Mouse (Mus musculus) frontal cortex, postnatal 25 days (tissue): Measurements from ENCODE around the gene Rnf216.
A peak's percentile ranks its signal among the peaks of the same experiment; 100 is the strongest.
"Not testable (repeated sequence)": the region's sequence is repeated elsewhere in the genome, so short reads cannot be mapped to it uniquely, and the experiment has no call there.

Source experiments
- DNase-seq, 2 experiments: peaks; one replicate each; pipeline ENCODE4 v3.0.0; 2022; ENCODE audit warnings: low spot score in 2 of 2

Gene Rnf216

GRCm38 (mm10) chr5:143112281-143113246, at the start of gene Rnf216:
Rnf216 (minus strand) TSS chr5:143112994.
- DNase-seq = peak; percentile 92 to 96

DNA sequence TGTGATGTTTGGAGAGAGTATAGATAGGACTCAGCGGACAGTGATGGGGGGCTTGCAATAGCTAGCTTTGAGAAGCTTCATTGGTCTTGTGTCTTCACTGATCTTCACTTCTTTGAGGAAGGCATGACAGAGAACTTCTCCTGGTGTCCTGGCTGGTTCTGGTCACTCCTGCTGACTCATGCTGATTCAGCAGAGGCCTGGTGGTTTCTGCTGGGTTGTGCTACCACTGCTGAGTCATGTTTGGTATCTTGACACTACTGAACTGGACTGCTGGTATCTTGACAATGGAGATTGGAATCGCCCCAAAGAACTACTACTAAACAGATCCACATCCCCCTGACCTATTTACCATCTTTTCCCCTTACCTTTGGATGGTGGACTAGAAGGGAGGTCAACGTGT, 42.7 kb upstream of the Rnf216 start:
- no peak for DNase-seq

- DNase-seq = no peak
These were observed 41.0 kb upstream of the Rnf216 start for GRCm38 (mm10) chr5:143153756-143154155.

- DNase-seq = no peak
These were observed 37.2 kb upstream of the Rnf216 start for GRCm38 (mm10) chr5:143150044-143150443.

DNA sequence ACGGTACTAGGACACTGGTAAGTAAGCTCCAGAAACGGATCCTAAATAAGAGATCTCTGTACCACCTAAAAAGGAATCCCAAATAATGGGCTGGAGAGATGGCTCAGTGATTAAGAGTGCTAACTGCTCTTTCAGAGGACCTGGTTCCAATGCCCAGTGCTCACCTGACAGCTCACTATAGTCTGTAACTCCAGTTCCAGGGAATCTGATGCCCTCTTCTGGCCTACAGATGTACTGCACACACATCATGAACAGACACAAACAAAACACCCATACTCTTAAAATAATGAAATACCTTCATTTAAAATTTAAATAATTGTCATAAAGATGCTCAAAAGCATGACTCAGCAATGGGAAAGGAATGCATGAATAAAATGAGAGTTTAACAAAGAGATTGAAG, 36.7 kb upstream of the Rnf216 start:
- no peak for DNase-seq

DNA sequence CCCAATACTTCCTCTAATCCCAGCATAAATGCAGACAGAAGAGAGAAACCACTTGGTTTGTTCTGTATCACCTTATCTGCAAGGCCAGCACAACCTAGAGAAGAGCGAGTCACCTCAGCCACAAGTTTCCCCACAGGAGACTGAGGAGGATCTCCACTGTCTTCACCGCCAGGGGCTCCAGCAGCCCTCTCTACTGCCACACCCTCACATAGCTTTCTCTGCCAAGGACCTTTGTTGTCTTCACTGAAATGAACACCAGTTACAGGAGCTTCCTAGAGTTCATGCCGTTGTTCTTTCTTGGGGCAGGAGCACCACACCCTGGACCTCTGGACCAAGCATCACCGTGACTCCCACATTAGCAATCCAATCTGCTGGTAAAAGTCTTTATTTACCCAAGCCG, 35.9 kb upstream of the Rnf216 start:
- no peak for DNase-seq

GRCm38 (mm10) chr5:143147481-143147880, 34.7 kb upstream of the Rnf216 start, which contains the start of gene Olfr718-ps1:
Olfr718-ps1 (minus strand) TSS chr5:143147581.
- no peak for DNase-seq

DNA sequence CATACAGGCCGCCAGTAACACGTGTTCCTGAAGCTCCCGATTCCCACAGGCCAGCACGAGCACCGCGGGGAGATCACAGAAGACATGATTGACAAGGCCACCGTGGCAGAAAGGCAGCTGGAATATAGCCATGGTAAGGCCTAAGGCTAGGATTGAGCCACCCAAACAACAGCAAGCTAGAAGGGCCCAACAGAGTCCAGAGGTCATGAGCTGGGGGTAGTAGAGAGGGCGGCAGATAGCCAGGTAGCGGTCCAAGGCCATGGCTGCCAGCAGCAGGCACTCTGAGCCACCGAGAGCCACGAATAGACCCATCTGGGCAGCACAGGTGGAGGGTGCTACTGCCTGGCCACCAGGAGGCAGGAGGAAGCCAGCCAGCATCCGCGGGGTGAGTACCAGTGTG, 24.8 kb upstream of the Rnf216 start:
- no peak for DNase-seq

- DNase-seq = no peak
These were observed 22.2 kb upstream of the Rnf216 start for GRCm38 (mm10) chr5:143135042-143135441.

- not testable (repeated sequence) for DNase-seq
These were observed 21.6 kb upstream of the Rnf216 start for GRCm38 (mm10) chr5:143134216-143135010.

DNA sequence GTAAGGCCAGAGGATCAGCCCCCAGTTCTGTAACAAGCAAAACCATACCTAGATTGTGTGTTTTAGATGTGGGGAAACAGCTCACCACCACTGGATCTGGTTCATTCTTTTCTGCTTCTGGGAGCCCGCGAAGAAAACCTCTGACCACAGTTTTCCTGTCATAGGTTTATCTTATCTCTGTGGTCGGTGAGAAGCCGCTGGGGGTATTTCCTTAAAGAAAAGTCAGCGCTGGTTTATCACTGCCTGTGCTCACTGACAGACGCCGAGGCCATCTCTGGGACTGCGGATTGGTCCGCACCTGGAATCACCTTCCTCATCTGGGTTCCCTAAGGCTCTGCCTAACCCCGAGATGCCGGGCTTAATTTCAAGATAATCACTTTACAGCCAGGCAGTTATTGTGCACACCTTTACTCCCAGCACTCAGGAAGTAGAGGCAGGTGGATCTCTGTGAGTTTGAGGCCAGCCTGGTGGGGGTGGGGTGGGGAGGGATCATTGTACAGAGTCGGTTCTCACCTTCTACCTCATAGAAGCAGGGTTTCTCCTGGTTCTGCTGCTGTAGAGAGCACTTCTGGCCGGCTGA, 20.2 kb upstream of the Rnf216 start:
- DNase-seq = no peak

- DNase-seq = no peak
These were observed 17.5 kb upstream of the Rnf216 start for GRCm38 (mm10) chr5:143130342-143130741.

DNA sequence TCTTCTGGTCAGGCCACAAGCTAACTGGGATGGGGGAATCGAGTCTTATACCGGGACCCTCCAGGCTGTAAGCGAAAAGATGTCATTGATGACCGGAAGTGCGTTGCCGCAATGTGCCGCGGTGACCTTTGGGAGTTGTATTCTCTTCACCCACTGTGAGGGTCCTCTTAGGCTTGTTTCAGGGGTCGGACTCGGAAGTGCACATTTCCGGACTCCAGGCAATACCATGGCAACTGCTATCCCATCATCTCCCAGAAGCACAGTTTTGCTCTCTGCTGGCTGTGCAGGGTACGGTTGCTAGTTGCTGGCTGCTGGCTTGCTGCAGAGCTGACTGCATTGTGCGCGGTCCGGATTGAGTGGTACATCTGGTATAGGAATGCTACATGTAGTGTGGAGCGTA, 16.3 kb upstream of the Rnf216 start:
- no peak for DNase-seq

GRCm38 (mm10) chr5:143127837-143128236, 15.0 kb upstream of the Rnf216 start:
- no peak for DNase-seq

DNA sequence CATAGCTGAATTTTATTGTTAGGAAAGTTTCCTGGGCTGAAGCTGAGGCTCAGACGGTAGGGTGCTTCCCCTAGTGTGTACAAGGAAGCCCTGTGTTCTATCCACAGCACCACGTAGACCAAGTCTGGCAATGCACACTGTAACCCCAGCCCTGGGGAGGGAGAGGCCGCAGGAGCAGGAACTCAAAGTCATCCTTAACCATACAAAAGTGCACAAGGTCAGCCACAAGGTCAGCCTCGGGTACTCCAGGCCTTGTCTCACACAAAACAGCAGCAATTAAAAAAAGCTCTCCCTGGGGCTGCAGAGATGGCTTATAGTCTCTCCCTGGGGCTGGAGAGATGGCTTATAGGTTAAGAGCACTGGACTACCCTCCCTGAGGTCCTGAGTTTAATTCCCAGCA, 14.1 kb upstream of the Rnf216 start:
- no peak for DNase-seq

DNA sequence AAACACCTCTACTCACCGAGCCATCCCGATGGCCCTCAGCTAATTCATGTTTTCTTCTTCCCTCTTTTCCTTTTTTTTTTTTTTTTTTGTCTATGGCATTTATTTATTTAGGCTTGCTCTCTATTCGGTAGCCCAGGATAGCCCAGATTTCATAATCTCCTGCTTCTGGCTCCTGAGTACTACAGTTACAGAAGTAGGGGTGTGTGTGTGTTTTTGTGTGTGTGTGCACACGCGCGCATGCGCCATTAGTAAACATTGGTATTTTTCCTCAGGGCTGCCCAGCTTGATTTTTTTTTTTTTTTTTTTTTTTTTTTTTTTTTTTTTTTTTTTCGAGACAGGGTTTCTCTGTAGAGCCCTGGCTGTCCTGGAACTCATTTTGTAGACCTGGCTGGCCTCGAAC, 13.3 kb upstream of the Rnf216 start:
- DNase-seq = no peak

DNA sequence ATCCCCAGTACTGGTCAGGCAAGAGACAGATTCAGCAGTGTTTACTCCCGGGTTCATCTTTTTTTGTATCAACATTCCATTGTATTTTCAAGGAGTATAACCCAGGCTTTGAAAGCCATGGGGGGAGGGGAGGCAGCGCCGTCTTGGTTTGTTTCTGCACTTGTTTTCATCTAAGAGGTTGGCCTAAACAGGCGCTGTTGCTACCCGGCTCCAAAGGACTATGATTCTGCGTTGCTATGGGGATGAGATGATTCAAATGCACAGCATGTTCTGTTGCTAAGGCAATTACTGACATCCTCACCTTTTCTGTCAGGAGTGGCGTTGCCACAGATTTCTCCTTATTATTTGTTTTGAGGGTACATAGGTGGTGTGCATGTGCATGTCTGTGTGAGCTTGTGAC, 12.8 kb upstream of the Rnf216 start:
- DNase-seq = peak in 1 of 2 experiments; percentile 20

DNA sequence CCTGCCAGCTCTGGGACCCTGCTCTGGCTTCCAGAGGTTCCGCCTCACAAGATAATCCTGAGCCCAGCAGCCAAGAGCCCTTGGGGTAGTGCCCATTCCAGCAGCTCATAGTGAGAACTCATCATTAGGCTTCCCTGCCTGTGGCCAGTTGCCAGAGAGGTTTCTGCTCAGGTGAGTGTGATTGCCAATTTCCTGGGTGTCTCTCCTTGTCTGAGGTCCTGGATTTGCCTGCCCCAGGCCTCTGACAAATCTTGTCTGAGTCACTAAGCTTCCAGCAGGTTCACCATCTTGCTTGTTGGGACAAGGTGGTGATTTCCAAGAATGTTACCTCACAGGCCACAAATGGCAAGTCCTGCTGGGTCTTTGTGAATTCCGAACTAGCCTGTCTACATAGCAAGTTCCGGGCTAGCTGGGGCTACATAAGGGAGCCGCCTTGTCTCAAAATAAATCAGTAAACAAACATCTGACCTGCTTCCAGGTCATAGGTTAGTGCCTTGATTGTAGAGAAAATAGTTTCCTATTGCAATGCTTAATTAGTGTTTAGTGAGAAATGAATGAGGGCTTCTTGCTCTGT, 12.1 kb upstream of the Rnf216 start:
- no peak for DNase-seq

DNA sequence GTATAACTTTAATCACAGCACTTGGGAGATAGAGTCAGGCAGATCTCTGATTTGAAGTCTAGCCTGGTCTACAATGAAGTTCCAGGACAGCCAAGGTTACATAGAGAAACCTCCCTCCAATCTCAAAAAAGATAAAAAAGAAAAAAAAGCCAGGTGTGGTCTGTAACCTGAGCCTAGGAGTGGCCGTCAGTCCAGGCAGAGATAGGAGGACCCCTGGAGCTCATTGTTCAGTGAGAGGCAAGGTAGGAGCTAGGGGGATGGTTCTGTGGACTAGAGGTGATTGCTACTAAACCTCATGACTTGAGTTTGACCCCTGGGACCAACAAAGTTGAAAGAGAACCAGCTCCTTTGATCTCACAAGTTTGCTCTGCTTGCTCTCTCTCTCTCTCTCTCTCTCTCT, 9.9 kb upstream of the Rnf216 start:
- no peak for DNase-seq

GRCm38 (mm10) chr5:143122125-143122524, 9.3 kb upstream of the Rnf216 start:
- no peak for DNase-seq

DNA sequence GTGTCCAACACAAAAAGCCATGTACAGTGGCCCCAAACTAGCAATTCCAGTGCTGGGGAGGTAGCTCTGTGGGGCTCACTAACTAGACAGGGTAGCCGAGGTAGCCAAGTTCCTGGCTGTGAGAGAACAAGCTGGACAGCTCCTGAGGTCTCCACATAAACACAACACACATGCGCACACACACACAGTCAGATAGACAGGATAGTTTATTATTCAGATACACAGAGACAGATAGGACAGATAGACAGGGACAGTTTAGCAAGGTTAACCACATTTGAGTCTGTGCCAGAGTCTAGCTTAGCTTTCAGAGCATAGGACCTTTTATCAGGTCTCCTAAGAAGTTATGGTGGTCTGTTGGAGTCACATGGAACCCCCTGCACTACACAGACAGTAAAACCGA, 6.0 kb downstream of the Rnf216 start:
- DNase-seq = no peak

- DNase-seq = no peak
These were observed 9.6 kb downstream of the Rnf216 start for GRCm38 (mm10) chr5:143103231-143103630.
